Mouse (Mus musculus) neural tube, embryonic 10.5 days (tissue): Measurements from ENCODE around the gene Kifc3.

Source experiments
- DNase-seq: peaks from one replicate; pipeline ENCODE4 v3.0.0-alpha.2; 2017; ENCODE audit warnings: low spot score; ENCODE audit errors: extremely low spot score

Kifc3 gene

DNA sequence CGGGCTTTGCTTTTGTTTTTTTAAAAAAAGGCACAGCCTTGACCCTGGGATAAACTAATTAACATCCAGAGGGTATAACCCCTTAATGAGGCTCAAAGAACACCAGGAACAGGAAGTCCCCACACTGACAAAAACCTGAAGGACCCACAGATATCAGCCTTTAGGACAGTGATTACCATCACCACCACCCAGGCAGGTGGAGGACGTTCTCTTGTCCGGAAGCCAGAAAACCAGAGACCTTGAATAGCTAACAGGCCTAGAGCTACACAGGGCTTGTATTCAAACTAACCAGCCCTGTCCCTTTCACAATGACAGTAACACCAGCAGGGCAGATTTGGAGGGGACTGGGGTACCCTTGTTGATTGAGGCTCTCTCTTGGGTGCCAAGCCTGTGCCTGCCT lies 66.4 kb downstream of the Kifc3 start:
- DNase-seq, result no peak

DNA sequence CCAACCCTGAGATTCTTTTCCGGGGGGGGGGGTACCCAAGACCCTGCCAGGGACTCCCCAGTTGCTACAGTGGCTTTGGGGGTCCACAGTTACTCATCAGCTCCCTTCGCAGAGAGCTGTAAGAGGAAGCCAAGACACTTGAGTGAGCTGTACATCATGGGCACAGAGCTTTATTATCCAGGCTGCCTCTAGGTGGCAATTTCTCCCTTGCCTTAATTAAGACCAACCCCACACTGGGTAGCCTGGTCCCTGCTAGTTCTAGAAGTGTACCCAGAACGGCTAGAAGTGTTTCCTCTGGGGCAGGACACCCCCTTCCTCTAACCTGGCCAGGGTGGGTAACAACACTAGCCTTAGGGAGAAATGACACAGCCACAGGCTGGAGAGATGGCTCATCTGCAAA lies 67.4 kb downstream of the Kifc3 start:
- DNase-seq, result no peak

DNA sequence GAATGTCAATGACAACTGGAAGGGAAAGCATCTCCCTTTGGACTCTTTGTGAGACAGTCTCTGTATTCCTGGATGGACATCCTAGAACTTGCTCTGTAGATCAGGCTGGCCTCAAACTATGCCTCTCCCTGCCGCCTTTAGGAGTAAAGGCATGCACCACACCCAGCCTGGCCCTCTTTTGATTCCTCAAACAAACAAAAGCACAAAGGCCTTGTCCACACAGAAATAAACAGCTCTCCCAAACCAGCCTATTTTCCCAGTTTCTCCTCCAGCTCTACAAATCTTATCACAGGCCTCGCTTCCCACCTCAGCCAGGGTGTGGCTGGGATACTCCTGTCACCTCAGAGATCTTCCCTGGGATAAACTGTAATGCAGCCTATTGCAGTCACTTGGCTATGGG lies 68.4 kb downstream of the Kifc3 start:
- no peak for DNase-seq

DNA sequence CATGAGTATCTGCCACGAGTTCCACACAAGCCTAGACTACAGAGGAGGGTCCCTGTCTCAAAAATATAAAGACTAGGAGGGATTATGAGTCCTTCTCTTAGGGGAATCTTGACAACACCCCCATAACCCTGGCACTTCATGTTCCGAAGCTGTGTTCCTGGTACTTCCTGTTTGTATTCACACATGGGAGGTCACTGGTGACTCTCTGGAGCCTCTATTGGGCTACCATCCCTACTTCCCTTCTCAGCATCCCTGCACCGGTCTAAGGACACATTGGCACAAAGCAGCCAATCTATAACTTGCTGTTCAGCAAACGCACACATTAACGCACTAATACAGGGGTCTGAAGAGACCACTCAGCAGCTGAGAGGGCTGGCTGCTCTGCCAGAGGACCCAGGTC lies 70.6 kb downstream of the Kifc3 start:
- DNase-seq, result no peak

DNA sequence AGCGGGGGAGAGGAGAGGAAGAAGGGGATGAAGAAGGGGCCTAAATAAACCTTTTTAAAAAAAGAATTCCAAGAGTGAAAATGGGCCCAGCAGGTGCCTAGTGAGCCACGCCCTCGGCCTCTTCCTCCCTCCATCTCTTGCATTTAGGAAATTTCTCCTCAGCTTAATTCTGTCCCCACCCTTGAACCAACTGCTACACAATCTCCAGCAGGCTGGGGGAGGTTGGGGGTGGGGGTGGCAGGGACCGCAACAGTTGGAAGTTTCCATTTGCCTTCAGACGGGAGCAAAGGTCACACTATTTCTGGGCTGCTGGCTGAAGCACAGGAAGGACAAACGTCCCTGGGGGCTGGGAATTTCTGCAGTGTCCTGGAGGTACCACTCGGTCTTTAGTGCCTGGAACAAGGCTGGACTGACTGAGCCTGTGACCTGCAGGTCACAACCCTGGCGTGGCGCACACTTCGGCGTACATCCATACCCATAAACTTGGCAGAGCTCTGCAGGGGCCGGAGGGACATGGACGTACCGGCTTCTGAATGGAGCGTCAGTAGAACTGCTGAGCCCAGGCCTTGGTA lies 71.6 kb downstream of the Kifc3 start:
- no peak for DNase-seq

DNA sequence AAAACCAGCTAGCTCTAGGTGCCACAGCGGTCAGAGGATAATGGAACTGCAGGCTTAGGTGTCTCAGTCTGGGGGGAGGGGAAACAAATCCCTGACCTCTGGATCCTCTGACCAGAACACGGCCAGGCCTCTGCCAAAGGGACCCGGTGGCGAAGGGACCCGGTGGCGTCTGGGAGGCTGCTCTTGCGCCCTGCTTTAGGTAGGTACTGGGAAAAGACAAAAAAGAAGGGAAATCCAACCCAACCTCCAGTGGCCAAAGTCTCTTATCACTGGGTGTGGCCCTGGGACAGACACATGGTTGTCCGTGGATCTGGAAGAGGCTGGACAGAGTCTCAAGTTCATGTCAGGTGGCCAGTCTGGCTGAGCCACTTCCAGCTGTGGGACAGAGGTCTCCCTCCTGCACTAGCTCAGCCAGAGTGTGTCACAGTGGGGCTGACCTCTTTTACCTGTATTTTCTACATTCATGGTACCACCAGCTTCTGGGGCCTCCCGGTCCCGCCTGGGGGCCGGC lies 73.8 kb downstream of the Kifc3 start:
- no peak for DNase-seq

DNA sequence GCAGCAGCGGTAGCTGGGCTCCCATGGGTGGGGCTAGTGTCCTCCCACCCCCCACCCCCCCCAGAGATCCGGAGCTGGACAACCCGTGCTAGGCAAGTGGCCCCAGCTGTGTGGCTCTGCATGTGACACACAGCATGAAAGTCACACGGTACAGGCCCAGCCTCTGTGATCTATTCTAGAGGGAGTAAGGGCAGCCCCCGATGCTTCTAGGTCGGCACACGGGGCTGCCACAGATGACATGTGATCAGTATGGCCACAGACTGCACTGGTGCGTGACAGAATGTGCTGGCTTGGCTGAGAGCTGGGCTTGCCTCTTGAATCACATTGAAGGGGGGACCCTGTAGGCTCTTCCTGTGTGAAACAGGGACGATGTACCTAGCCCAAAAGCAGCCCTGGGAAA lies 75.0 kb downstream of the Kifc3 start:
- no peak for DNase-seq

DNA sequence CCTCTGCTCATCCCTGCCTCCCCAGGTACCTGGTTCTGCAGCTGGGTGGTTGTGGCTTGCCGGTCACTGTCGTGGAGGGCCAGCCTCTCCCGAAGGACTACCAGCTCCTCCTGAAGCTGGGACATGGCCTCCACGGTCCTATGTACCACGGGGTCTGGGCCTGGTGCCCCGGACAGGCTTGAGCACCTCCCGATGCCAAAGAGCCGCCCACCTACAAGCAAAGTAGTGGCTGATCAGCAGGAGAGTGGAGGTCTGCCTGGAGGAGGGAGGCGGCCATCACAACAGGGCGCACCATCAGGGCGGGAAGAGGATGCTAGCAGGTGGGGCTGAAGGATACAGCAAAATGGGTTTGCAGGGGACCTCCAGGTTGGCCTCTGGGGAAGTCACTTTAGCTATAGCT lies 76.1 kb downstream of the Kifc3 start:
- no peak for DNase-seq

DNA sequence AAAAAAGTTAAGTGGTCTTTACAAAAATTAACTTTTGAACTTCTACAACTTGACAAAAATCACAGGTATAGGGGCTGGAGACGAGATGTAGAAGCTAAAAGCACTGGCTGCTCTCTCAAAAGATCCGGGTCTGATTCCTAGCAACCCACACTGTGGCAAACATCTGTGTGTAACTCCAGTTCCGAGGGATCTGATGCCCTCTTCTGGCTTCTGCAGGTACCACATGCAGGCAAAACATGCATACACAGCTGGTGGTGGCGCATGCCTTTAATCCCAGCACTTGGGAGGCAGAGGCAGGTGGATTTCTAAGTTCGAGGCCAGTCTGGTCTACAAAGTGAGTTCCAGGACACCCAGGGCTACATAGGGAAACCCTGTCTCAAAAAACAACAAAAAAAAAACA lies 79.2 kb downstream of the Kifc3 start:
- no peak for DNase-seq

DNA sequence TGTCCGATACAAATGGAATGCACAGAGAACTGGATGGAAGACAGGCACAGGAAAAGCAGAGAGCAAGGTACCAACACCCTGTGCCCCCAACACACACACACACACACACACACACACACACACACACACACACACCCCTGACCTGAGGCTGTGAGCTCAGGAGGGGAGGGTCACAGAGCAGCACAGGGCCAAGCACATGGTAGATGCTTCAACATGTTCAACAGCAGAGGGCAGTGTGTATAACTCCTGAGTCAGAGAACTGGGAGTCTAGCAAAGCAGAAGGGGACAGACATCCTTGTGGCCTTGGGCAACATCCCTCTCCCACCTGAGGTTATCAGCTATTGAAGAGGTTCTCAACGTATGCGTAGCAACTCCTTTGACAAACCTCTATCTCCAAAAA lies 88.9 kb downstream of the Kifc3 start:
- no peak for DNase-seq

DNA sequence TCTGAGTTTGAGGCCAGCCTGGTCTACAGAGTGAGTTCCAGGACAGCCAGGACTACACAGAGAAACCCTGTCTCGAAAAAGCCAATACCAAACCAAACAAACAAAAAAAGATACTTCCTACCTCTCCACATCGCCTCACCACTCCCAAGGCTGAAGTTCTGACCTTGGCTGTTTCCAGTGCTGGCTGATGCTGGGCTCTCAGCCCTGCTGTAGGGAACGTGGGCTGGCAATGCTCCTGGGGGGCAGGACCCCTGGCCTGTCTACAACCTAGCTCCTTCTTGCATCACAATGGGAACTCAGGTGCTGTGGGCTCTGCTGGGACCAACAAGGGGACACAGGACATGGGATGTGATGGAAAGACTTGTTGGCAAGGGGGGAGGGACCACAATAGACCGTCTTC lies 89.5 kb downstream of the Kifc3 start:
- no peak for DNase-seq

DNA sequence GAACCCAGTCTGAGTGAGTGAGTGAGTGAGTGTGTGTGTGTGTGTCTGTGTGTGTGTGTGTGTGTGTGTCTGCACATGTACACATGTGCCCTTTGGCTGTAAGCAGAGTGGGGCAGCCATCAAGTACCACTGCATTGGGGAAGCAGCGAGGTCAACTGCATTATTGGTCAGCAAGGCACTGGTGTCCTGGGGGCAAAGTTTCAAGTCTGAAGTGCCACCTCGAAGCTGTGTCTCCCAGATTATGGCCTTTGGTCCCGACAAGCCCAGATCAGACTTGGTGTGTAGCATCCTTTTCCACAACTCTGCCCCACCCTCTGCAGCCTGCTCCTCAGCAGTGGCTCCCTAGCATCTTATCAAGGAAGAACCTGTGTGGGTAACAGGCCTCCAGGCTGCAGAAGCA lies 90.0 kb downstream of the Kifc3 start:
- DNase-seq, result no peak

DNA sequence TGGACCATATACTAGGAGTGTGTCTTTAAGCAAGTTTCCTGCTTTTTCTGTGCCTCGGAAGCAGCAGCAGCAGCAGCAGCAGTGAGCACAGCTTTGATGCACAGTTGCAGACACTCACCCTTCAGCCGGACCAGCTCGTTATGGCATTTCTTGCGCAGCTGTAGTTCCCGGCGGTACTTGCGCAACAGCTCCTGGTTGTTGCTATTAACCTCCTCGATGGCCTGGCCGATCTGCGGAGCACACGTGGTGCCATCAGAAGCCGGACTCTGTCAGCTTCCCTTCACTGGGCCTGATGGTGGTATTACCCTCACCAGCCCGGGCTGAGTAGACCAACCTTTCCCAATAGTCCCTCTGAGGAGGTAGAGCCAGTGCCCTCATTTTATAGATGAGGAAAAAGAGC lies 95.3 kb downstream of the Kifc3 start:
- DNase-seq, result no peak

DNA sequence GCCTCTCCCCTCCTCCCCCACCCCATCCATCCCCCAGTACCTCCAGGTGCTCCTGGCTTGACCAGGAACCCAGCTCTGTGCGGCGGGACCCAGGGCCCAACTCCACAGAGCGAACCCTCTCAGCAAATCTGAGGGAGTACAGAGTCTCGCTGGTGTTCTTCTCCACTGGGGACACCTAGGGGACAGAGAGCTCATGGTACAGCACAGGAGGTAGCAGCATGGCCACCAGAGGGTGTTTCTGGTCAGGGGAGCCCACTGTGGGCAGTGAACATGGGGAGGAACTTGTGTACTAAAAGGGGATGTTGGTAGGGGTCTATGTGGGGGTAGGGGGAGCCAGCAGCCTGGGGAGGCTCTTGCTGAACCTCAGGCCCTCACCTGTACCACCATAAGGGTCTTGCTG lies 100.6 kb downstream of the Kifc3 start:
- DNase-seq, result no peak

DNA sequence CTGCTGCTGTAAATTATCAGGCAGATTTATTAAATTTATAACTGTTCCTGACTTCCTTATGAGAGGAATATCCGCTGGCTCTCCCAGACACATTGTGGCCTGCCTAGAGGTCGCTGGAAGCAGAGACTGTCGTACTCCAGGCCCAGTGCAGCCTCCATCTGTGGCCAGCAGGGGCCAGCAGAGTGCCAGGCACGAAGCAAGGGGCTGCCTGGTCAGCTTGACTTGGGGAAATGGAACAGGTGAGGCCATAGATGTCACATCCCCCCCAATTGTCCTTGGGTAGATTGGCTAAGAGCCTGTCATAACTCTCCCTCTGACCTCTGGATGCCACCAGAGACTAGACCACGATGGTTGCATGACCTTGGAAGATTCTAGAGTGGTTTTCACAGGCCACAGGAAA lies 103.6 kb downstream of the Kifc3 start:
- peak; percentile 70 for DNase-seq

DNA sequence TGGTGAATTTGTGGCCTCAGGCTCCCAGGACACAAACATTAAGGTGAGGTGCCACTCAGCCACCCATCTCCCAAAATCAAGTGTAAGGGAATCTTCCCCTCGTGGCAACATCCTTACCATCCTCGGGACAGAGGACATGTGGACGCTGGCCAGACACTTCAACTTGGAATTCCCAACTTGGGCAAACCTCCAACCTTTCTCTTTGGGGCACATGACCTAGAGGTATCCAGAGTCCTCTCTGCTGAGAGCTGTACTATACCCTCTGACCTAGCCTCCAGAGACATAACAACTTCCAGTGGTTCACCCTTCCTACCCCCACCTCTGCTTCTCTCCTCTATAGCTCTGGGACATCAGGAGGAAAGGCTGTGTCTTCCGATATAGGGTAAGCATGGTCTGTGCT lies 109.0 kb downstream of the Kifc3 start:
- DNase-seq, result no peak

DNA sequence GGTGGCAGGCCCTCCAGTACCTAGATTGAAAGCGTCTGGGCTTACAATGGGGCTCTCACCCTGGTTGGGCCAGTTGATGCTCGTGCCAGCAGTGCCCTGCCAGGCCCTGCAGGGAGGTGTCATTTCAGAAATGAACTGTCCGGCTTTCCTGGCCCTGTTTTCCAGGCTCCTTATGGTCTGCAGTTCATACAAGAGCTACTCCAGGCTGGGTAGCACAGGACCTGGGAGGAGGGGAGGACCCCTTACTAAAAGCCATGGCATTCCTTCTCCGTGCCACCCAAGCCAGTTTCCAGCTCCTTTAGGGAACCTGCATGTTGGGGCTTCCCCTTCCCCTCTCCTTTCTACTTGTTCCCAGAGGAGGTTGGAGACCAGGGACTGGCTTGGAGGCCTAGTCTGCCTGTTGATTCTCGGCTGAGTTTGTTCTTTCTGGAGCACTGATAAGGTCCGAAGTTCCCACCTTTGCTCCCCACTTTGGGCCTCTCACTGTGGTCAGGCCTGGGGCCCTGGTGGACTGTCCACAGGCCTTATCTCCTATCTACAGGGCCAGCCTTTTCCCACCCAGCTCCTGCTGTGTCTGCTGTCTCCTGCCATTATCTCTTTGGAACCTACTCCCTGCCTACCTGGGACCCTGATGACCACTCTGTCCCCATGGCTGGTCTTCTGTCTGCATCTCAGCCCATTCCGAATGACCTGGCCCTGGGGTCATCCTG lies 117.0 kb downstream of the Kifc3 start:
- no peak for DNase-seq

DNA sequence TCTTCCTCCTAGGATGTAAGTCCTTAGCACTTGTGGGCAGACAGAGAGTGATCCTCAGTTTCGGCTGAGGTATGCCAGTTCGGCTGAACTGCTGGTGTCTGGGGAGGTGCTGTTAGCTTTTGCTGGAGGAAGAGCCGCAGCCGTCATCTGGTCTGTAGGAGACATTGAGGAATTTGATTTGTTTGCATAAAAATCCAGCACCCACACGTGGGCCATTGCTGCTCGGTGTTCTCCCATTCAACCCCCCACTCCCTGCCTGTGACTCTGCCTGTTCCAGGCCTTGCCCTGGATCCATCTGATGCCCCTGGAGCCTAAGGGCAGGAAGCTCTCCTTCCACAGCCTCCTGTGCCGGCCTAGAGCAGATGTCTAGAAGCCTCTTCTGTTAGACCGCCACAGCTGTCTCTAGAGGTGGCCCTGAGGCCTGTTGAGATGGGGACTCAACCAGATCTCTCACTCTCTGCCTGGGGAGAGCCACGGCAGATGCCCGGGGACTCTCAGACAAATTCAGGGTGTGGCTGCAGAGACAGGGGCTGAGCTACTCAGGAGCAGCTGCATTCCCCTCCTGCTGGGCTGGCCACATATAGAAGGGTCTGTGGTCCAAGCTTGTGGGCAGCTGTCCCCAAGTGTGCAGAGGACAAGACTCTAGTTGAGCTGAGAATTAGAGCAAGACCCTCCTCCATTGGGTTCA lies 117.7 kb downstream of the Kifc3 start:
- no peak for DNase-seq

DNA sequence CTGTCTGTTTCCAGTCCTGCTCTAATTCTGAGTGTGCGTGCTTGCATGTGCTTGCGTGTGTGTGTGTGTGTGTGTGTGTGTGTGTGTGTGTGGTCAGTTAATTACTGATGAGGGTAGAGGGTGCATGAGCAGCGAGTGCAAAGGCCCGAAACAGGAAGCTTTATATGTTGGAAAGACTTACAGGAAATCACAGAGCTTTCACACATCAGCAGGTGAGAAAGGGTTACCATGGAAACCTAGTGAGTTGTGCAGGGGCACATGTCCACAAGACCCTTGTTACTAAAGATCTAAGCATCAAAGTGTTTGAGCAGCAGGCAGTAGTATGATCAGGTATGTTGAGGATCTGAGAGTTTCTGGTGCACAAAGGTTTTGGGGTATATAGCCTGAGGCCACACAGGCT lies 118.4 kb downstream of the Kifc3 start:
- no peak for DNase-seq

DNA sequence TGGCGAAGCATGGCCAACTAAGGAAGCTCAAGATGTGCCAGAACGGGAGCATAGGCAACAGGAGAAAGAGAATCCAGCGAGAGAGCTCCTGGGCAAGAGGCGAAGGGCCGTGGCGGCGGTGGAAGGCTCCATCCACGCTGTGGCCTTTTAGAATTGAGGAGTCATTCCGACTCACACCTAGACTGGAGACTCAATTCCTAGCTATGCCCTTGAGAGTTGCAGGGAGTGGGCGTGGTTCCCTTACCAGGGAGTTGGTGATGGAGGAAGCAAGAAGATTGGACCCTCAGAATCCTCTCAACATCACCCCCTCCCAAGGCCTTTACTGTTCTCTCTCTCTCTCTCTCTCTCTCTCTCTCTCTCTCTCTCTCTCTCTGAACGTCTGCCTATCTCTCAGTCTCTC lies 121.0 kb downstream of the Kifc3 start:
- no peak for DNase-seq

DNA sequence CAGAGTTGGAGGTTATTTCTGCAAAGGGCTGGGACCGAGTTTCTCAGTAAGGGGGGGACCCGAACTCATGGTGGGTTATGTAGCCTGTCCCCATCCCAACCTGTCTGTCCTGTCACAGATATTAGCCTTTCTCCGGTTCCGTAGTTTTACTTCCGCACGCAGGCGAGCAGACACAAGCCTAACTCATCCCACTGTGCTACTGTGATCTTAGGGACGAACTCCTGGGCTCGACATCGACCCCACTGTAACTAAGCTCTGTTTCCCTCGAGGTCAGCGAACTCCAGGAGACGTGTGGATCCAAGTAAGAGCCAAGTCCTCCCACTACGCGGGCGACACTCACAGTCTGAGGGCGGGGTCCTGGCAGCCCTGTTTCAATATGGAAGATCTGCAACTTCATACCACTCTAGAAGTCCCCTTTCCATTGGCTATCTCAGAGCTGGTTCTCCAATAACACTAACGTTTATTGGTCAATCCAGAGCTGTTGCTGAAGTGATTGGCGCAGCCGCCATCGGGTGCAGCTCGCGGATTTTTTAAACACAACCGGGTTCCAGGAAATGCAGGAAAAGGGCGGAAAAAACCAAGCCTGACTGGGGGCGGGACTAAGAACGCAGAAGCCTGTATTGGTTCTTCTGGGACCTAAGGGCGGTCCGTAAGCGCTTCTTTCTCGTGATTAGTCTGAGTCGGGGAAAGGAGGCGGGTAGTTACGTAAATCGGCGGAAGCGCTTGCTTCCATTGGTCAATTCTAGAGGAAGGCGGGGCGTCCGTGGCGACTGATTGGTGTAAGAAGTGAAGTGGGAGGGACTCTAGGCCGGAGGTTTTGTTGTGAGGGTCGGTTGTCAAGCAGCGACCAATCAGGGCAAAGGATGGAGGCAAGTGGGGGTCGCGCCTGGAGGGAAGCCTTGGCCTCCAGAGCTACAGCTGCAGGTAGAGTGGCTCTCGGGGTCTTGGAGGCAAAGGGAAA lies 122.0 kb downstream of the Kifc3 start, which contains the start of gene Katnb1:
Gene Katnb1 (plus strand): TSS at position 806 of the 961 bp plus-strand sequence.
- peak; percentile 96 for DNase-seq

DNA sequence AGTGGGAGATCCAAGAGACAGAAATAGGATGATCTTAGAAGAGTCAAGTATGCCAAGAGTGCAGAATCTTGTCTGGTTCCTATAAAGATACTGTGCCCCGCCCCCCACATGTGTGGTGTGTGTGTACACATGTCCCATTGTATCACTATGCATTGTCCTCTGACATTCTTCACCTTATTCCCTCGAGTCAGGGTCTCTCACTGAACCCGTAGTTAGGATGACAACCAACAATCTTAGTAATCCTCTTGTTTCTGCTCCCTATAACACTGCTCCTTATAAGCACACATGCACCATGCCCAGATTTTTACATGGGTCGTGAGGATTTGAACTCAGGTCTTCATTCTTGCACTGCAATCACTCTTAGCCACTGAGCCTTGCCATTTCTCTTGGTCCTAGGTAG lies 123.3 kb downstream of the Kifc3 start:
- no peak for DNase-seq
